26 mouse cellular contexts compared by ENCODE assay signal in the genomic region with DNA sequence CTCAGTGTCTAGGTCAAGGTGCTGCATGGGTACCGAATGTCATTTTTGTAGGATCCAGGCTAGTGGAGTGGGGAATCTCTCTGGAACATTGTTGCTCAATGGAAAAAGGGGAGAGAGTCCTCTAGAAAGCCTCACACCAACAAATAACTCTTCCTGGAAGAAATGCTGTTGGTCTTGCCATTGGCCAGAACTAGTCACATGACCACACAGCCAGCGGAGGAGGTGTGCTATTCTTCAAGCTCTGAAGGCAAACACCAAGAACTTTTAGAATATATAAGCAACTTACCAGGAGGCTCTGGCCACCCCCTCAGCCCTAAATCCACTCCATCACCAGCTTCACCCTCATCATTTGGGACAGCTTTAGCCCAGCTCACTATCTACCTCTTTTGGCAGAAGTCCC. TPM values are rescaled to one million over a fixed set of nuclear protein-coding genes. Genes with fewer than 3 reads are reported as not detected.
A peak's percentile ranks its signal among the peaks of the same experiment; 100 is the strongest.
DNase-seq lines count a peak whose midpoint lies in the region; ATAC-seq and TF ChIP-seq lines count a peak whose summit lies in the region.
"Had no signal": no experiment of that assay in that cellular context is flagged by ENCODE, and none has a peak within 500 bp of the region (broad histone marks: within the 10 kb centered on the region; RNA-seq: fewer than 3 reads in every experiment).

No protein-coding gene starts in this region.

- DNase-seq in CD4-positive, CD25-positive, alpha-beta regulatory T cell, adult 2 months (ENCODE audit: low read depth, low spot score), result peak; percentile 40
- DNase-seq in R1 (ENCODE audit: low read depth, low spot score), result peak; percentile 41
- no peak for DNase-seq in layer of hippocampus, adult 8-10 months (ENCODE audit: low spot score in 2 of 2)
- DNase-seq in kidney, postnatal 10 days, result no peak
- DNase-seq in right cerebral cortex, postnatal 10 days (ENCODE audit: low spot score in 2 of 2), result no peak
- DNase-seq: adrenal gland, postnatal 10 days; adrenal gland, postnatal 36 days; cerebellum, adult 18-20 months; cerebellum, adult 9-10 months; cerebellum, postnatal 14 days; forebrain, postnatal 0 days; gastrocnemius, adult 2 months; gastrocnemius, postnatal 14 days; heart, adult 18-20 months; heart, postnatal 14 days; heart, postnatal 4 days had no signal

- H3ac ChIP-seq in C2C12 (ENCODE audit: control insufficient read depth, insufficient read length, low read depth) (no peak overlapping the region), myocyte (ENCODE audit: control insufficient read depth, insufficient read length) (no peak overlapping the region)

- TF ChIP-seq POLR2A in myocyte (IDR thresholded peaks at IDR 0.05; ENCODE audit: insufficient read length, low read depth), result no peak

- H3K4me2 ChIP-seq in myocyte (ENCODE audit: low read depth), result no peak overlapping the region
- H3K4me2 ChIP-seq: forebrain, embryonic 13.5 days; heart, embryonic 13.5 days; hindbrain, embryonic 14.5 days had no signal

- H3K79me2 ChIP-seq in C2C12 (ENCODE audit: control insufficient read depth, insufficient read depth) (no peaks in the 10 kb centered on the region), myocyte (ENCODE audit: control insufficient read depth, insufficient read depth) (peaks cover 5% of the 10 kb centered on the region)

- H3K36me3 ChIP-seq in C2C12 (ENCODE audit: control insufficient read depth, insufficient read depth), result no peaks in the 10 kb centered on the region
- no peaks in the 10 kb centered on the region for H3K36me3 ChIP-seq in myocyte (ENCODE audit: control insufficient read depth, insufficient read depth)
- H3K36me3 ChIP-seq: forebrain, embryonic 10.5 days; heart, embryonic 10.5 days; heart, embryonic 13.5 days had no signal

- no peak for ATAC-seq in CD4-positive, CD25-positive, alpha-beta regulatory T cell, adult 4 months
- ATAC-seq: forebrain, embryonic 13.5 days; forebrain, postnatal 0 days; hindbrain, postnatal 0 days; intestine, postnatal 0 days had no signal

- no peaks in the 10 kb centered on the region for H3K79me3 ChIP-seq in C2C12 (ENCODE audit: low read depth)

- H3K4me3 ChIP-seq in C2C12 (ENCODE audit: insufficient read depth, poor library complexity, severe bottlenecking), result no peak overlapping the region
- no peak overlapping the region for H3K4me3 ChIP-seq in myocyte
- H3K4me3 ChIP-seq: forebrain, embryonic 10.5 days; forebrain, embryonic 13.5 days; gastrocnemius, adult 2 months; heart, embryonic 10.5 days; heart, embryonic 13.5 days had no signal

- no peak for TF ChIP-seq CTCF in C2C12 (IDR thresholded peaks at IDR 0.05; ENCODE audit: control insufficient read depth, insufficient read depth, insufficient read length)

- peaks cover 3% of the 10 kb centered on the region for H3K27me3 ChIP-seq in C2C12 (ENCODE audit: control insufficient read depth, insufficient read depth, insufficient read length)
- peaks cover 4% of the 10 kb centered on the region for H3K27me3 ChIP-seq in myocyte (ENCODE audit: control insufficient read depth, insufficient read depth, insufficient read length)
- H3K27me3 ChIP-seq: forebrain, embryonic 13.5 days; heart, embryonic 13.5 days had no signal

TF ChIP-seq in C2C12, 6 proteins besides CTCF, POLR2A, EP300 and RAD21:
- TF ChIP-seq FOSL1 (IDR thresholded peaks at IDR 0.05; ENCODE audit: insufficient read depth, low read length, poor library complexity, severe bottlenecking), result no peak
- peak; percentile 34 for TF ChIP-seq USF1 (IDR thresholded peaks at IDR 0.05; ENCODE audit: low read depth)

TF ChIP-seq in myocyte, 11 proteins besides CTCF, POLR2A, EP300 and RAD21:
- TF ChIP-seq USF1 (IDR thresholded peaks at IDR 0.05; ENCODE audit: low read depth) (peak; percentile 34), TCF12 (IDR thresholded peaks at IDR 0.05; ENCODE audit: insufficient read depth, poor library complexity, severe bottlenecking) (no peak), REST (IDR thresholded peaks at IDR 0.05; ENCODE audit: insufficient read depth, insufficient read length) (no peak)

RNA-seq across cellular contexts. Expression of a gene that starts 2.6 kb away (rescaled TPM):
- 10 to 100 TPM in 1 of 2 experiments, 1 to 10 TPM in 1; 9.4 to 12.5 TPM for polyA plus RNA-seq in CD4-positive, CD25-positive, alpha-beta regulatory T cell, adult 4 months (2017; shearing (Covaris generic))
- polyA plus RNA-seq in C2C12 (2012; fragmentation: generic; extraction: Trizol) (13.8 TPM), myocyte (2012; fragmentation: generic; extraction: Trizol) (13.0 TPM)
- total RNA-seq in layer of hippocampus, adult 8-10 months (2022), result 10 to 100 TPM; 28.9 to 30.1 (median 29.6) TPM

RNA-seq across cellular contexts. Expression of a gene that starts 41.8 kb away (rescaled TPM):
- polyA plus RNA-seq in CD4-positive, CD25-positive, alpha-beta regulatory T cell, adult 4 months (2017; shearing (Covaris generic)), result under 1 TPM; 0.11 to 0.36 TPM
- polyA plus RNA-seq in C2C12 (2012; fragmentation: generic; extraction: Trizol), result 0.07 TPM
- polyA plus RNA-seq in myocyte (2012; fragmentation: generic; extraction: Trizol), result 0.06 TPM
- total RNA-seq in layer of hippocampus, adult 8-10 months (2022), result 10 to 100 TPM; 11.7 to 16.9 (median 14.2) TPM

Comparison
In these comparisons a context has a peak if more than half of its experiments do, and no peak if none do; other contexts are left out.
1. DNase-seq: peak in CD4-positive, CD25-positive, alpha-beta regulatory T cell, adult 2 months (single experiment) and R1 (single experiment); none in layer of hippocampus, adult 8-10 months (0 of 2), kidney, postnatal 10 days (single experiment) and right cerebral cortex, postnatal 10 days (0 of 2).